Mouse (Mus musculus) intestine, postnatal 0 days (tissue): Measurements from ENCODE around the gene Lipa. TPM values are rescaled to one million over a fixed set of nuclear protein-coding genes. Genes with fewer than 3 reads are reported as not detected.
A peak's percentile ranks its signal among the peaks of the same experiment; 100 is the strongest.

ENCODE experiments used
- ATAC-seq: fragments of 200-750 bp; cut with Nextera tagmentation; 2 replicates; pipeline ENCODE4 v1.8.0; 2017; ENCODE audit warnings: mild to moderate bottlenecking, moderate TSS enrichment, moderate library complexity
- H3K27ac ChIP-seq: fragments of 300-500 bp; sonication (generic); 2 replicates; pipeline ENCODE4 v1.5.1; 2014; ENCODE audit warnings: mild to moderate bottlenecking, low read depth, low read length, moderate library complexity
- H3K27me3 ChIP-seq: fragments of 300-500 bp; sonication (generic); replicated peaks from 2 replicates; pipeline ENCODE4 v1.6.1; 2014; ENCODE audit warnings: low read length, mixed read lengths; ENCODE audit not compliant: control insufficient read depth, insufficient read depth
- H3K36me3 ChIP-seq: fragments of 300-500 bp; sonication (generic); 2 replicates; pipeline ENCODE4 v1.6.1; 2014; ENCODE audit warnings: mild to moderate bottlenecking, moderate library complexity; ENCODE audit not compliant: control insufficient read depth, insufficient read depth
- H3K4me1 ChIP-seq: fragments of 300-500 bp; sonication (generic); replicated peaks from 2 replicates; pipeline ENCODE4 v1.6.1; 2014; ENCODE audit warnings: antibody characterized with exemption, low read length, mixed read lengths; ENCODE audit not compliant: control insufficient read depth, insufficient read depth
- H3K4me2 ChIP-seq: fragments of 300-500 bp; sonication (generic); replicated peaks from 2 replicates; pipeline ENCODE4 v1.6.1; 2014; ENCODE audit warnings: low read depth, mild to moderate bottlenecking, moderate library complexity
- H3K4me3 ChIP-seq: fragments of 300-500 bp; sonication (generic); 2 replicates; pipeline ENCODE4 v1.5.1; 2014; ENCODE audit warnings: low read depth, low read length
- H3K9ac ChIP-seq: fragments of 300-500 bp; sonication (generic); 2 replicates; pipeline ENCODE4 v1.6.1; 2014; ENCODE audit warnings: mild to moderate bottlenecking, low read depth, low read length
- H3K9me3 ChIP-seq: fragments of 300-500 bp; sonication (generic); 2 replicates; pipeline ENCODE4 v1.6.1; 2016; ENCODE audit warnings: mixed run types; ENCODE audit not compliant: control insufficient read depth
- CTCF ChIP-seq: sonication (generic); IDR thresholded peaks from 2 replicates; pipeline ENCODE4 v1.5.1; 2016; ENCODE audit warnings: low read depth, mild to moderate bottlenecking, control low read depth, antibody characterized with exemption, moderate library complexity
- WGBS: fragments of 180-500 bp; shearing (Covaris S2); extraction: QIAGEN DNeasy Blood & Tissue Kit; methylation state at CpG from one replicate; pipeline ENCODE4 v1.1.7; 2014; 5-methylcytosine and 5-hydroxymethylcytosine counted together
- polyA plus RNA-seq: library from polyadenylated mRNA; unstranded; fragments of >200 nt; fragmentation: Nextera tagmentation; extraction: Ambion mirVana; gene quantifications from 2 replicates; pipeline ENCODE4 v1.2.1, GENCODE M21; 2015

Gene Lipa
- polyA plus RNA-seq, 1 experiment from 2014 or later, result 206 TPM

GRCm38 (mm10) chr19:34520051-34520450 is 7.2 kb downstream of the Lipa start:
- no peak overlapping the region for H3K4me3 ChIP-seq
- WGBS, result 55% methylated on average over 4 of the region's 4 CpGs
- peak overlapping the region; percentile 87; the same call in 1 of the 2 replicates for H3K27ac ChIP-seq
- ATAC-seq, result peak; percentile 14; the same call in 1 of the 2 replicates
- peaks cover 20% of the 10 kb centered on the region for H3K36me3 ChIP-seq
- no peaks in the 10 kb centered on the region for H3K27me3 ChIP-seq
- no peak overlapping the region for H3K9ac ChIP-seq
- no peaks in the 10 kb centered on the region for H3K9me3 ChIP-seq
- TF ChIP-seq CTCF, result no peak
- no peak overlapping the region for H3K4me2 ChIP-seq
- no peaks in the 10 kb centered on the region; the same call in none of the 2 replicates for H3K4me1 ChIP-seq

GRCm38 (mm10) chr19:34519646-34520045 is 7.6 kb downstream of the Lipa start:
- no peaks in the 10 kb centered on the region for H3K9me3 ChIP-seq
- WGBS, result 58% methylated on average over 3 of the region's 3 CpGs
- H3K9ac ChIP-seq, result no peak overlapping the region
- no peak overlapping the region for H3K4me3 ChIP-seq
- ATAC-seq, result peak; percentile 29; the same call in 1 of the 2 replicates
- peak overlapping the region; percentile 87 for H3K27ac ChIP-seq
- no peaks in the 10 kb centered on the region; the same call in none of the 2 replicates for H3K4me1 ChIP-seq
- H3K36me3 ChIP-seq, result peaks cover 20% of the 10 kb centered on the region
- no peak for TF ChIP-seq CTCF
- no peaks in the 10 kb centered on the region for H3K27me3 ChIP-seq
- H3K4me2 ChIP-seq, result no peak overlapping the region

- peak overlapping the region; percentile 87 for H3K27ac ChIP-seq
- no peak for ATAC-seq
- no peak overlapping the region for H3K4me2 ChIP-seq
- H3K4me3 ChIP-seq, result no peak overlapping the region
- H3K9ac ChIP-seq, result no peak overlapping the region
- H3K9me3 ChIP-seq, result no peaks in the 10 kb centered on the region
- no peaks in the 10 kb centered on the region; the same call in none of the 2 replicates for H3K4me1 ChIP-seq
- no peaks in the 10 kb centered on the region for H3K27me3 ChIP-seq
- WGBS, result 20% methylated on average over 3 of the region's 3 CpGs
- TF ChIP-seq CTCF, result no peak
- peaks cover 20% of the 10 kb centered on the region for H3K36me3 ChIP-seq
These were observed 8.5 kb downstream of the Lipa start for GRCm38 (mm10) chr19:34518786-34519185.

- Histone ChIP-seq H3K4me2 (no peak overlapping the region), H3K27ac (peak overlapping the region; percentile 87), H3K4me1 (no peaks in the 10 kb centered on the region; the same call in none of the 2 replicates), H3K9me3 (no peaks in the 10 kb centered on the region), H3K36me3 (peaks cover 16% of the 10 kb centered on the region), H3K4me3 (no peak overlapping the region), H3K27me3 (no peaks in the 10 kb centered on the region), H3K9ac (no peak overlapping the region)
- TF ChIP-seq CTCF, result no peak
- peak; percentile 85 for ATAC-seq
- WGBS, result 52% methylated on average over 13 of the region's 13 CpGs
These were observed 9.3 kb downstream of the Lipa start for GRCm38 (mm10) chr19:34517812-34518594.

GRCm38 (mm10) chr19:34517197-34517596 is 10.1 kb downstream of the Lipa start:
- H3K36me3 ChIP-seq, result peaks cover 14% of the 10 kb centered on the region
- ATAC-seq, result no peak
- WGBS, result 59% methylated on average over 3 of the region's 3 CpGs
- no peaks in the 10 kb centered on the region for H3K9me3 ChIP-seq
- no peak overlapping the region for H3K4me2 ChIP-seq
- H3K4me3 ChIP-seq, result no peak overlapping the region
- no peaks in the 10 kb centered on the region for H3K27me3 ChIP-seq
- H3K4me1 ChIP-seq, result no peaks in the 10 kb centered on the region; the same call in none of the 2 replicates
- TF ChIP-seq CTCF, result no peak
- peak overlapping the region; percentile 84 for H3K27ac ChIP-seq
- H3K9ac ChIP-seq, result no peak overlapping the region

- TF ChIP-seq CTCF, result no peak
These were observed 10.9 kb downstream of the Lipa start for GRCm38 (mm10) chr19:34516346-34516745.

More at GRCm38 (mm10) chr19:34516346-34516745, 10.9 kb downstream of the Lipa start:
- no peak overlapping the region for H3K9ac ChIP-seq
- H3K36me3 ChIP-seq, result 0 out of 2 replicates have a peak, but pooled peaks cover 7% of the 10 kb centered on the region
- no peaks in the 10 kb centered on the region; the same call in none of the 2 replicates for H3K4me1 ChIP-seq
- H3K27me3 ChIP-seq, result no peaks in the 10 kb centered on the region
- ATAC-seq, result no peak
- H3K4me2 ChIP-seq, result no peak overlapping the region
- H3K9me3 ChIP-seq, result no peaks in the 10 kb centered on the region
- peak overlapping the region; percentile 84 for H3K27ac ChIP-seq
- WGBS, result 67% methylated on average over 2 of the region's 2 CpGs
- no peak overlapping the region for H3K4me3 ChIP-seq
